Mouse (Mus musculus) brain, embryonic 14.5 days (tissue): ENCODE results near the gene Khdc1a.

ENCODE experiments used
- CTCF ChIP-seq: fragments of 200-500 bp; IDR thresholded peaks from 2 replicates; pipeline ENCODE4 v1.5.1; 2012; ENCODE audit warnings: inconsistent platforms, mild to moderate bottlenecking, moderate library complexity, borderline replicate concordance; ENCODE audit not compliant: insufficient read depth, insufficient read length; ENCODE audit errors: extremely low read depth
- POLR2A ChIP-seq: fragments of 200-500 bp; IDR thresholded peaks from 2 replicates; pipeline ENCODE4 v1.6.1; 2012; ENCODE audit warnings: mild to moderate bottlenecking, inconsistent platforms, borderline replicate concordance; ENCODE audit not compliant: poor library complexity, insufficient read depth, insufficient read length, severe bottlenecking; ENCODE audit errors: extremely low read depth

- TF ChIP-seq CTCF = no peak
- no peak for TF ChIP-seq POLR2A
Observed at GRCm38 (mm10) chr1:21323996-21324574, 25.4 kb upstream of the Khdc1a start.
